Mouse (Mus musculus) kidney, postnatal 0 days (tissue): Measurements from ENCODE around the gene Cfap57. TPM values are rescaled to one million over a fixed set of nuclear protein-coding genes. Genes with fewer than 3 reads are reported as not detected.
"Not testable (repeated sequence)": the region's sequence is repeated elsewhere in the genome, so short reads cannot be mapped to it uniquely, and the experiment has no call there.

ENCODE experiments used
- ATAC-seq: fragments of 200-750 bp; cut with Nextera tagmentation; replicated peaks from 2 replicates; pipeline ENCODE4 v1.8.0; 2017; ENCODE audit warnings: low read depth, moderate number of reproducible peaks, moderate TSS enrichment, moderate library complexity; ENCODE audit not compliant: low FRiP score
- DNase-seq: peaks from one replicate; pipeline ENCODE4 v3.0.0-alpha.2; 2016; ENCODE audit warnings: low spot score
- H3K27ac ChIP-seq: fragments of 300-500 bp; sonication (generic); 2 replicates; pipeline ENCODE4 v1.5.1; 2014; ENCODE audit warnings: mild to moderate bottlenecking
- H3K27me3 ChIP-seq: fragments of 300-500 bp; sonication (generic); 2 replicates; pipeline ENCODE4 v1.6.1; 2014; ENCODE audit warnings: low read length, mixed read lengths; ENCODE audit not compliant: insufficient read depth
- H3K36me3 ChIP-seq: fragments of 300-500 bp; sonication (generic); 2 replicates; pipeline ENCODE4 v1.6.1; 2014; ENCODE audit warnings: low read length, mixed read lengths; ENCODE audit not compliant: insufficient read depth
- H3K4me1 ChIP-seq: fragments of 300-500 bp; sonication (generic); replicated peaks from 2 replicates; pipeline ENCODE4 v1.6.1; 2014; ENCODE audit warnings: antibody characterized with exemption, low read length, mixed read lengths; ENCODE audit not compliant: insufficient read depth
- H3K4me2 ChIP-seq: fragments of 300-500 bp; sonication (generic); 2 replicates; pipeline ENCODE4 v1.6.1; 2014; ENCODE audit warnings: mild to moderate bottlenecking, low read length, moderate library complexity, mixed read lengths
- H3K4me3 ChIP-seq: fragments of 300-500 bp; sonication (generic); replicated peaks from 2 replicates; pipeline ENCODE4 v1.5.1; 2014; ENCODE audit warnings: low read depth, low read length
- H3K9ac ChIP-seq: fragments of 300-500 bp; sonication (generic); 2 replicates; pipeline ENCODE4 v1.6.1; 2014; ENCODE audit warnings: low read depth, low read length
- H3K9me3 ChIP-seq: fragments of 300-500 bp; sonication (generic); replicated peaks from 2 replicates; pipeline ENCODE4 v1.6.1; 2016; ENCODE audit warnings: low read length, inconsistent platforms, mixed read lengths
- CTCF ChIP-seq: IDR thresholded peaks from 2 replicates; pipeline ENCODE4 v1.5.1; 2016; ENCODE audit warnings: antibody characterized with exemption, low read depth, mild to moderate bottlenecking, moderate library complexity
- WGBS: fragments of 180-500 bp; shearing (Covaris S2); extraction: QIAGEN DNeasy Blood & Tissue Kit; methylation state at CpG from one replicate; pipeline ENCODE4 v1.1.7; 2014; 5-methylcytosine and 5-hydroxymethylcytosine counted together
- polyA plus RNA-seq: library from polyadenylated mRNA; unstranded; fragments of >200 nt; fragmentation: Nextera tagmentation; extraction: Ambion mirVana; gene quantifications from 2 replicates; pipeline ENCODE4 v1.2.1, GENCODE M21; 2015

Cfap57 gene
- polyA plus RNA-seq, 1 experiment from 2014 or later = 0.04 TPM

DNA sequence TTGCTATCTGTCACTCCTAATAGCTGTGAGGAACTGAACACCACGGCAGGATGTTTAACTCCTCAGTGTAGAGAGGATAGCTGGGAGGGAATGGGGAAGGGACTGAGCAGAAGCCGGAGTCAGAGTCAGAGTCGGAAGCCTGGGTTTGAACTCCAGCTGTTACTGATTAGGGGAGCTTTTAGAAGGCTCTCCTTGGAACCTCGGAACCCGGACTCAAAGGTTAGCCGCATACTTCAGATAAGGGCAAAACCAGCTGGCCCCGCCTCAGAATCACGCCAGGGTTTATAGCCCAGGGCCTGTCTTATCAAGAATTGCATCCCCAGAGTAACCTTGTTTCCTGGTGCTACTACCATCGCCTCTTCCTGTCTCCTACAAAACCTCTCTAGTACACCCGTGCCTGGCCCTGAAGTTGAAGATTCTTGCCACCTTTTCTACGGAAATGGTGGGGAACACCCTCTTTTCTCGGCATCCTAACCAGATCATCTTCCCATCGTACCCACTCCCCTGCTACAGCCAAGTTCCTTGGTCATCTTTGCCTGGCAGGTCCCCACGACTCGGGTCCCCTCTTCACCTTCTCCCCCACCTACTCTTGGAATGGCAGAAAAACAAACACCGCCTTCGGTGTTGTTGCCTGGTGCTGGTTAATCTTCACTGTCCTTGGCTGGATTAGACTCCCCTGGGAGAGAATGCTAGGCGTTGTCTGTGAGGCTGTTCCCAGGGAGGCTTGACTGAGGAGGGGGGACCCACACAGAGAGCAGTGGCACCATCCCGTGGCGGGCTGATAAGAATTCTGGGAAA, 103.7 kb downstream of the Cfap57 start:
- no peaks in the 10 kb centered on the region for H3K36me3 ChIP-seq
- no peak overlapping the region for H3K4me2 ChIP-seq
- no peak overlapping the region for H3K4me3 ChIP-seq
- 28% methylated on average over 20 of the region's 20 CpGs for WGBS
- DNase-seq (no peak), ATAC-seq (no peak; the same call in 1 of the 2 replicates)
- H3K27me3 ChIP-seq = no peaks in the 10 kb centered on the region
- 0 out of 2 replicates have a peak, but pooled peaks cover 13% of the 10 kb centered on the region for H3K4me1 ChIP-seq
- no peaks in the 10 kb centered on the region for H3K9me3 ChIP-seq
- peak; percentile 22; the same call in 1 of the 2 replicates for TF ChIP-seq CTCF
- no peak overlapping the region for H3K9ac ChIP-seq
- no peak overlapping the region for H3K27ac ChIP-seq

DNA sequence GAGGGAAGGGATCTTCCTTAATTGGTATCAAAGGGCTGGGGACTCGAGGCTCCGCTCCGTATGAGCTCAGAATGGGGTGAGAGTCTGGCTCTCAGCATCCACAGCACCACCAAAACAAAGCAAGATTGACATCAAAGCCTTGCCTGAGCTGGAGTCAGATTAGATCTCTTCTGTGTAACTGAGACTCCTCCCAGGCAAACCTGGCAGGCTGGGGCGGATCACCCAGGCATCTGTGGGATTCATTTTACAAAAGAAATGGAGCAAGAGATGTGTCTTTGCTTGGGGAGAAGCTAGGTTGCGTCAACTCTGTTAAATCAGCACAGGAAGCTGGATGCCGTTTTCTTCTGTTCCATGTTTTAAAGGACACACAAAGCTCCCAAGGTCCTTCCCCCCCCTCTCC, 111.5 kb downstream of the Cfap57 start:
- Histone ChIP-seq H3K4me2 (no peak overlapping the region), H3K9me3 (no peaks in the 10 kb centered on the region), H3K27me3 (no peaks in the 10 kb centered on the region), H3K4me1 (no peaks in the 10 kb centered on the region), H3K4me3 (no peak overlapping the region), H3K27ac (no peak overlapping the region), H3K9ac (no peak overlapping the region), H3K36me3 (no peaks in the 10 kb centered on the region)
- WGBS = 21% methylated on average over 6 of the region's 6 CpGs
- no peak for DNase-seq
- no peak for TF ChIP-seq CTCF
- ATAC-seq = no peak

DNA sequence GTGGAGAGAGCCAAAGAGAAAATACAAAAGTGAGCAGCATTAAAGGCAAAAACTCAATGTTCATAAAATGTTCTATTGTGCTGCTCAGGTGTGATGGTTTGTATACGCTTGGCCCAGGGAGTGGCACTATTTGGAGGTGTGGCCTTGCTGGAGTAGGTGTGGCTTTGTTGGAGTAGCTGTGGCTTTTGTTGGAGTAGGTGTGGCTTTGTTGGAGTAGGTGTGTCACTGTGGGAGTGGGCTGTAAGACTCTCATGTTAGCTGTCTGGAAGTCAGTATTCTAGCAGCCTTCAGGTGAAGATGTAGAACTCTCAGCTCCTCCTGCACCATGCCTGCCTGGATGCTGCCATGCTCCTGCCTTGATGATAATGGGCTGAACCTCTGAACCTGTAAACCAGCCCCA, 113.4 kb downstream of the Cfap57 start:
- not testable (repeated sequence) for ATAC-seq, H3K9ac ChIP-seq, H3K27me3 ChIP-seq, H3K4me2 ChIP-seq, H3K27ac ChIP-seq, H3K4me1 ChIP-seq, H3K9me3 ChIP-seq, DNase-seq, H3K4me3 ChIP-seq, H3K36me3 ChIP-seq
- 76% methylated on average over 1 of the region's 1 CpGs for WGBS

DNA sequence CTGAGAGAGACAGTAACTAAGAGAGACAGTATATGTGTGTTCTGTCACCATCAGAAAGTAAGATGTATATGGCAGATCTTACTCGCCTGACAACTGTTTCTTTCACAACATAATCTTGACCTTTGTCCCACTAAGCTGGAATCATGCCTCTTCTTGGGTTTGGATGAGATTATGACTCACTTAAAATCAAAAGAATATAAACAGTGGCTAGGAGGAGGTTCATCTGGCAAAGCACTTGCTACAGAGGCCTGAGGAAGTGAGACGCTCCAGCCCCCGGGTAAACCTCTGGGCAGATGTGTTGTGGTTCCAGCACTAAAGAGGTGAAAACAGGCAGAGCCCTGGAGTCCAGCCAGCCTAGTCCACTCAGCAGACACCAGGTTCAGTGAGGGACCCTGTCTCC, 115.0 kb downstream of the Cfap57 start:
- no peak overlapping the region for H3K4me3 ChIP-seq
- ATAC-seq = no peak
- no peaks in the 10 kb centered on the region for H3K4me1 ChIP-seq
- H3K9ac ChIP-seq = no peak overlapping the region
- H3K27me3 ChIP-seq = no peaks in the 10 kb centered on the region
- no peaks in the 10 kb centered on the region for H3K36me3 ChIP-seq
- no peak for TF ChIP-seq CTCF
- H3K9me3 ChIP-seq = no peaks in the 10 kb centered on the region
- no peak for DNase-seq
- 58% methylated on average over 3 of the region's 3 CpGs for WGBS
- H3K4me2 ChIP-seq = no peak overlapping the region
- H3K27ac ChIP-seq = no peak overlapping the region

Other genes starting within 250 kb of the Cfap57 start
- gene Szt2, start 211.5 kb downstream of the Cfap57 start, polyA plus RNA-seq = 3.3 and 3.6 TPM in 2 replicates
- 89.6 and 92.8 TPM in 2 replicates for gene Med8, start 211.4 kb downstream of the Cfap57 start, polyA plus RNA-seq
- gene Elovl1, start 192.7 kb downstream of the Cfap57 start, polyA plus RNA-seq = 135 and 139 TPM in 2 replicates
- 117 and 122 TPM in 2 replicates for gene Cdc20, start 183.4 kb downstream of the Cfap57 start, polyA plus RNA-seq
- gene Mpl, start 163.3 kb downstream of the Cfap57 start, polyA plus RNA-seq = 0.09 TPM in 1 of 2 replicates, not detected in the other
- 45.6 and 49.4 TPM in 2 replicates for gene Tie1, start 130.7 kb downstream of the Cfap57 start, polyA plus RNA-seq
- gene 2610528J11Rik, start 93.8 kb downstream of the Cfap57 start, polyA plus RNA-seq = 63.3 and 66.5 TPM in 2 replicates
- 11.3 and 12.3 TPM in 2 replicates for gene Tmem125, start 76.7 kb downstream of the Cfap57 start, polyA plus RNA-seq
- 139 and 150 TPM in 2 replicates for gene Ebna1bp2, start within 50 bp of the Cfap57 start, polyA plus RNA-seq
- not detected in 2 replicates for gene Olfr62, start 38.2 kb upstream of the Cfap57 start, polyA plus RNA-seq
- 0.03 and 0.13 TPM in 2 replicates for gene Olfr1342, start 72.0 kb upstream of the Cfap57 start, polyA plus RNA-seq
- not detected in 2 replicates for gene Olfr1341, start 82.7 kb upstream of the Cfap57 start, polyA plus RNA-seq
- not detected in 2 replicates for gene Olfr1340, start 99.4 kb upstream of the Cfap57 start, polyA plus RNA-seq
- gene Olfr1339, start 111.4 kb upstream of the Cfap57 start, polyA plus RNA-seq = not detected in 2 replicates
- gene Olfr1338, start 138.0 kb upstream of the Cfap57 start, polyA plus RNA-seq = not detected in 2 replicates
- not detected in 2 replicates for gene Olfr1337, start 161.8 kb upstream of the Cfap57 start, polyA plus RNA-seq
- gene Olfr1335, start 189.2 kb upstream of the Cfap57 start, polyA plus RNA-seq = not detected in 2 replicates
- gene Olfr1333, start 215.5 kb upstream of the Cfap57 start, polyA plus RNA-seq = not detected in 2 replicates
- not detected in 2 replicates for gene Olfr1331, start 243.9 kb upstream of the Cfap57 start, polyA plus RNA-seq